Comparison of ENCODE assay signal across 23 mouse cellular contexts in the genomic region with DNA sequence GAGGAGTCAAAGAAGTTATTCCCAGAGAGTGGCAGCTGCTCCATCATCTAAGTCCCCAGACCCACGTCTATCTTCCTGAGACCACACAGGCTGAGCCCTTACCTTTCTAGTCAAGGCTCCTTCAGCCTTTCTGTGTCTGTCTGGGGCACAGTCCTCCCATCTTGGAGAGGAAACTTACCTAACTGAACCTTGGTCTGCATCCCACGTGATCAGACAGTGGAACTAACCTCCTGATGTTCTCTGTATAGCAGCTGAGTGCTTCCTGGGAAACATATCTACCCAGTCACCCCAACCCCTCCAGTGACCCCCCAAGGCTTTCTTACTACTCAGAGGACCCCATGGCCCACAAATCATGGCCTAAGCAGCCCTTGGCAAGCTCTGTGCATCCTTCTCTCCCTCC. TPM values are rescaled to one million over a fixed set of nuclear protein-coding genes. Genes with fewer than 3 reads are reported as not detected.
DNase-seq lines count a peak whose midpoint lies in the region; ATAC-seq lines count a peak whose summit lies in the region.
"Had no signal": no experiment of that assay in that cellular context is flagged by ENCODE, and none has a peak within 500 bp of the region (broad histone marks: within the 10 kb centered on the region; RNA-seq: fewer than 3 reads in every experiment).

No protein-coding gene starts in this region.

- no peaks in the 10 kb centered on the region for H3K9me3 ChIP-seq in kidney, embryonic 15.5 days (replicated peaks)
- no peaks in the 10 kb centered on the region for H3K9me3 ChIP-seq in embryonic facial prominence, embryonic 10.5 days
- H3K9me3 ChIP-seq in intestine, embryonic 16.5 days (ENCODE audit: control insufficient read depth, low read length) = no peaks in the 10 kb centered on the region
- H3K9me3 ChIP-seq: forebrain, embryonic 10.5 days; forebrain, embryonic 13.5 days; heart, embryonic 10.5 days; heart, embryonic 13.5 days had no signal

- H3K27me3 ChIP-seq in kidney, embryonic 15.5 days = peaks cover 8% of the 10 kb centered on the region
- peaks cover 17% of the 10 kb centered on the region for H3K27me3 ChIP-seq in embryonic facial prominence, embryonic 10.5 days (replicated peaks; ENCODE audit: low read depth, poor library complexity, severe bottlenecking)
- H3K27me3 ChIP-seq in intestine, embryonic 16.5 days (replicated peaks; ENCODE audit: control insufficient read depth, insufficient read depth, low read length) = peaks cover 4% of the 10 kb centered on the region; the same call in 1 of the 2 replicates

- no peak overlapping the region for H3K4me3 ChIP-seq in kidney, embryonic 15.5 days (replicated peaks)
- H3K4me3 ChIP-seq in embryonic facial prominence, embryonic 10.5 days = no peak overlapping the region
- no peak overlapping the region for H3K4me3 ChIP-seq in intestine, embryonic 16.5 days (ENCODE audit: low read length)
- H3K4me3 ChIP-seq: forebrain, embryonic 10.5 days; forebrain, embryonic 13.5 days; heart, adult 2 months; heart, embryonic 10.5 days; heart, embryonic 13.5 days had no signal

- ATAC-seq in kidney, embryonic 15.5 days (replicated peaks; ENCODE audit: low FRiP score) = no peak
- no peak for ATAC-seq in intestine, embryonic 16.5 days
- ATAC-seq: activated CD4-positive, CD25-positive, alpha-beta regulatory T cell, adult 4 months; forebrain, embryonic 13.5 days; forebrain, embryonic 16.5 days had no signal

- 69% methylated on average over 2 of the region's 2 CpGs for WGBS in kidney, embryonic 15.5 days
- WGBS in embryonic facial prominence, embryonic 10.5 days = 69% methylated on average over 2 of the region's 2 CpGs
- 75% methylated on average over 2 of the region's 2 CpGs for WGBS in intestine, embryonic 16.5 days

- H3K4me2 ChIP-seq in kidney, embryonic 15.5 days = no peak overlapping the region
- no peak overlapping the region for H3K4me2 ChIP-seq in intestine, embryonic 16.5 days (ENCODE audit: low read depth, low read length)
- H3K4me2 ChIP-seq: forebrain, embryonic 13.5 days; heart, embryonic 13.5 days had no signal

- peak; percentile 59 for DNase-seq in kidney, adult 11 months
- DNase-seq in kidney, adult 8-10 months = peak; percentile 49 to 55
- no peak for DNase-seq in kidney, postnatal 10 days
- no peak for DNase-seq in embryonic facial prominence, embryonic 10.5 days (ENCODE audit: low spot score)
- DNase-seq in kidney, postnatal 36 days = peak; percentile 59 to 70
- DNase-seq: adrenal gland, adult 8-10 months; cerebellum, adult 11-12 months; cerebellum, adult 8-10 months; cerebellum, postnatal 36 days; embryo, embryonic 11 days; gastrocnemius, postnatal 10 days; gastrocnemius, postnatal 36 days; heart, adult 2 months; heart, postnatal 14 days; heart, postnatal 4 days had no signal

- no peak overlapping the region for H3K27ac ChIP-seq in kidney, embryonic 15.5 days
- H3K27ac ChIP-seq in embryonic facial prominence, embryonic 10.5 days (replicated peaks) = peak overlapping the region; percentile 40; the same call in 1 of the 2 replicates
- no peak overlapping the region for H3K27ac ChIP-seq in intestine, embryonic 16.5 days (ENCODE audit: low read length)
- H3K27ac ChIP-seq: forebrain, embryonic 10.5 days; forebrain, embryonic 13.5 days; heart, adult 2 months; heart, embryonic 10.5 days; heart, embryonic 13.5 days had no signal

- H3K4me1 ChIP-seq in kidney, embryonic 15.5 days = 0 out of 2 replicates have a peak, but pooled peaks cover 4% of the 10 kb centered on the region
- H3K4me1 ChIP-seq in embryonic facial prominence, embryonic 10.5 days = no peaks in the 10 kb centered on the region
- H3K4me1 ChIP-seq in intestine, embryonic 16.5 days (ENCODE audit: control insufficient read depth, insufficient read depth, low read length) = no peaks in the 10 kb centered on the region

- H3K36me3 ChIP-seq in kidney, embryonic 15.5 days = no peaks in the 10 kb centered on the region
- no peaks in the 10 kb centered on the region for H3K36me3 ChIP-seq in embryonic facial prominence, embryonic 10.5 days (replicated peaks)
- H3K36me3 ChIP-seq in intestine, embryonic 16.5 days (ENCODE audit: control insufficient read depth, insufficient read depth, low read length) = no peaks in the 10 kb centered on the region
- H3K36me3 ChIP-seq: forebrain, embryonic 10.5 days; heart, embryonic 10.5 days; heart, embryonic 13.5 days had no signal

- no peak overlapping the region for H3K9ac ChIP-seq in kidney, embryonic 15.5 days
- H3K9ac ChIP-seq in intestine, embryonic 16.5 days (ENCODE audit: low read depth, low read length) = no peak overlapping the region
- H3K9ac ChIP-seq: forebrain, embryonic 13.5 days; heart, embryonic 13.5 days had no signal

RNA-seq across cellular contexts. Expression of a gene that starts 6.1 kb away (rescaled TPM):
- 0.62 and 1.2 TPM in 2 replicates for polyA plus RNA-seq in kidney, embryonic 15.5 days (2015; fragmentation: Nextera tagmentation; extraction: Ambion mirVana)
- polyA plus RNA-seq in embryonic facial prominence, embryonic 10.5 days (2016; fragmentation: Nextera tagmentation; extraction: Ambion mirVana) = 0.44 and 0.52 TPM in 2 replicates
- 0.65 and 0.76 TPM in 2 replicates for polyA plus RNA-seq in intestine, embryonic 16.5 days (2015; fragmentation: Nextera tagmentation; extraction: Ambion mirVana)
- polyA plus RNA-seq: activated CD4-positive, CD25-positive, alpha-beta regulatory T cell, adult 4 months; forebrain, embryonic 10.5 days; forebrain, embryonic 13.5 days had no signal

Comparison
In these comparisons a context has a peak if more than half of its experiments do, and no peak if none do; other contexts are left out.
1. DNase-seq: peak in kidney, adult 11 months (single experiment), kidney, adult 8-10 months (2 of 2) and kidney, postnatal 36 days (2 of 2); none in kidney, postnatal 10 days (single experiment) and embryonic facial prominence, embryonic 10.5 days (single experiment).